Mouse (Mus musculus): Measurements from ENCODE around the gene Gm5795.
"Not testable (repeated sequence)": the region's sequence is repeated elsewhere in the genome, so short reads cannot be mapped to it uniquely, and the experiment has no call there.

Gm5795 gene

DNA sequence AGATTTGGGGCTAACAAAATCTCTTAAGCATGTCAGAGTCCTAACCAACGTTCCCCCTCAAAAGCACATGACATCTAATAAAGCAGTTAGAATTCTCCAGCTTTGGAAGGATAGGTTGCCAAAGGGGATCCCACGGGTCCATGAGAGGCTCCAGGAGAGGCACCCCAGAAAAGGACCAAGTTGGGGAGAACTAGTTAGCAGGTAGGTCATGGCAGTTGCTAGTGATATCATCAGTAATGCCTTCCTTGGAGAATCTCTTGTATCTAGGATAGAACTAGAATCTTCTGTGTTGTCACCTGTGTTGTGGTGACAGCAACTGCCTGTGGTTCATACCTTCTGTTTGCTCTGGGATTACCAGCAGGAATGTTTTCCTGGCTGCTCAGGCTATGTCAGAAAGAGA lies at the start of gene Gm5795:
Gm5795 (plus strand) TSS at position 301 of the 400 bp plus-strand sequence.
- in situ Hi-C loops (cut with MboI; ENCODE audit: unreplicated experiment in 2 of 2): not testable (repeated sequence)

- in situ Hi-C loops (cut with MboI; ENCODE audit: unreplicated experiment in 2 of 2): not testable (repeated sequence)
Observed at GRCm38 (mm10) chr14:3208272-3209152, 20.5 kb downstream of the Gm5795 start, which contains the start of gene D830030K20Rik. Gene D830030K20Rik, plus strand, starts transcription at chr14:3208488.

DNA sequence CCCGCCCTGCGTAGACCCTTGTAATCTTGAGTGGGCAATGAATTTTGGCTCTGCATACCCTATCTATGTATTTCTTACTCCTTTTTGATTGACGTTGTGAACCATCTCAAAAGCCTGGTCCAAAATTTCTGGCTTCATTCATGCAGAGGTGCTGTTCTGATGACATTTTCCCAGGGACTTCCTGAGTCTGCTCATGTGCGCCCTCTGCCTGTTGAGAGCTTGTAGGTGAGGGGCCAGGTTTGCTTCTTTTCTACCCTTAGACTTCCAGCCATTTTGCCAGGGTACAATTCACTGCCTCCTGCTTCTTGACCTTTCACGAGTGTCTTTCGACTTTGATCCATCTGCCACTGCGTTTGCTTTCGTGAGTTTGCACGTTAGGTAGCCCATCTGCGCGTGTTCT lies 21.3 kb downstream of the Gm5795 start:
- in situ Hi-C loops (cut with MboI; ENCODE audit: unreplicated experiment in 2 of 2): not testable (repeated sequence)
